Mouse (Mus musculus): ENCODE measurements around the gene Tns3. TPM values are rescaled to one million over a fixed set of nuclear protein-coding genes. Genes with fewer than 3 reads are reported as not detected.

The Tns3 gene
- 59.7 TPM for polyA plus RNA-seq (2015; fragmentation: Illumina TruSeq; extraction: RNeasy Lipid Tissue Mini Kit (QIAGEN cat#74804); ENCODE audit: insufficient read depth, low replicate concordance)

GRCm38 (mm10) chr11:8664393-8664743 lies at the start of gene Tns3:
Tns3 (minus strand) TSS chr11:8664535.

Measured in spleen, adult 10 weeks (tissue).